In the genomic region with DNA sequence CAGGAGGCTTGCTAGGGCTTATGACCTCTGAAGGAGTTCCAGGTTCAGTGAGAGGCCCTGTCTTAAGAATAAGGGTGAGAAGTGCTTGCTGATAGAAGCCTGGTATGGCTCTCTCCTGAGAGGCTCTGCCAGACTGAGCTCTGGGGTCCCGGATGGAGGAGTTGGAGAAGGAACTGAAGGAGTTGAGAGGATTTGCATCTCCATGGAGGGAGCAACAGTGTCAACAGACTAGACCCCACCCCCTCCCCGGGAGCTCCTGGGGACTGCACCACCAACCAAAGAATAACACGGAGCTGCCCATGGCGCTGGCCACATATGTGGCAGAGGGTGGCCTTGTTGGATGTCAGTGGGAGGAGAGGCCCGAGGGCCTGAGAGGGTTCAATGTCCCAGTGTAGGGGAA, we compare ENCODE assay signal across 17 mouse cellular contexts.
"Had no signal": no experiment of that assay in that cellular context is flagged by ENCODE, and none has a peak within 500 bp of the region (broad histone marks: within the 10 kb centered on the region; RNA-seq: fewer than 3 reads in every experiment).

No protein-coding gene starts in this region.

- ATAC-seq: midbrain, embryonic 16.5 days had no signal

- H3K27ac ChIP-seq: midbrain, embryonic 12.5 days; neural tube, embryonic 13.5 days; neural tube, embryonic 15.5 days had no signal

- H3K27me3 ChIP-seq: midbrain, embryonic 12.5 days; neural tube, embryonic 13.5 days; neural tube, embryonic 15.5 days had no signal

- H3K9me3 ChIP-seq: midbrain, embryonic 12.5 days; neural tube, embryonic 13.5 days; neural tube, embryonic 15.5 days had no signal

- H3K4me1 ChIP-seq: midbrain, embryonic 12.5 days; neural tube, embryonic 13.5 days; neural tube, embryonic 15.5 days had no signal

- H3K9ac ChIP-seq: lung, embryonic 14.5 days; midbrain, embryonic 12.5 days; neural tube, embryonic 13.5 days; neural tube, embryonic 15.5 days had no signal

- H3K4me3 ChIP-seq: midbrain, embryonic 12.5 days; myocyte; neural tube, embryonic 13.5 days; neural tube, embryonic 15.5 days had no signal

- H3K4me2 ChIP-seq: lung, embryonic 14.5 days; midbrain, embryonic 12.5 days; neural tube, embryonic 13.5 days; neural tube, embryonic 15.5 days had no signal

- DNase-seq: lung, adult 18-20 months; lung, embryonic 14.5 days; lung, postnatal 10 days; lung, postnatal 4 days; midbrain, embryonic 14.5 days; retina, postnatal 1 day; right cerebral cortex, postnatal 25 days; right cerebral cortex, postnatal 4 days; spleen, adult 18-20 months; thymus, adult 18-20 months; thymus, postnatal 14 days; thymus, postnatal 36 days had no signal
